Mouse (Mus musculus) bone marrow, adult 2 months (tissue): ENCODE data around the gene Ippk.

Source experiments
- CTCF ChIP-seq: fragments of 200-500 bp; IDR thresholded peaks from 2 replicates; pipeline ENCODE4 v1.5.1; 2011; ENCODE audit warnings: low read length, control low read depth; ENCODE audit not compliant: control insufficient read depth, insufficient read depth
- POLR2A ChIP-seq: fragments of 200-500 bp; IDR thresholded peaks from 2 replicates; pipeline ENCODE4 v1.6.1; 2011; ENCODE audit warnings: low read depth, mild to moderate bottlenecking, control low read depth, low read length, borderline replicate concordance; ENCODE audit not compliant: control insufficient read depth

DNA sequence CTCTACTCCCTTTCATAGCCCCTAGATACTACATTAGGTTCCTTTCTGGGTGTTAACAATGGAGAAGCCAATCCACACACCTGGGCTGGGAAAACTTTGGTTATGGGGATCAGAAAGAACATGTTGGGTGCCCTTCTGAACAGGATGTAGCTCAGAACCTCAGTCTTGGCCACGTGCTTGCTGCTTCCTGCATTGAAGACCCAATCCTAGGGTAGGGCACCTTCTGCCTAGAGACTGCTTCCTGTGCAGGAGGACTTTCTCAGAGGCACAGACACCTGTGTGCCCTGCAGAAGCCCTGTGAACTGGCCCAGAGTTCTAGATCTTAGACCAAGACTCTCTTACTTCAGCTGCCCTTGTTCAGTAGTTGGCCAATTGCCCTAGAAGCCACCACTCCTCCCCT, 14.7 kb downstream of the Ippk start:
- TF ChIP-seq CTCF (no peak), POLR2A (no peak)
